Mouse (Mus musculus): ENCODE results near the gene Slc6a21.

GRCm38 (mm10) chr7:45262266-45262665 is 15.0 kb upstream of the Slc6a21 start:
- no peak for TF ChIP-seq CTCF (IDR thresholded peaks at IDR 0.05; ENCODE audit: borderline replicate concordance, extremely low read depth, insufficient read depth, insufficient read length)
- no peak for TF ChIP-seq POLR2A (IDR thresholded peaks at IDR 0.05; ENCODE audit: borderline replicate concordance, extremely low read depth, insufficient read depth, insufficient read length, poor library complexity, severe bottlenecking)

All from brain, embryonic 14.5 days (tissue).